Mouse (Mus musculus) ES-Bruce4 (cell line): Measurements from ENCODE around the gene Dbnl.

Experiments
- CTCF ChIP-seq: IDR thresholded peaks from one replicate; pipeline ENCODE4 v1.8.1; 2011; ENCODE audit warnings: low read depth, low read length
- POLR2A ChIP-seq: IDR thresholded peaks from one replicate; pipeline ENCODE4 v1.8.1; 2011; ENCODE audit warnings: low read length; ENCODE audit not compliant: insufficient read depth

GRCm38 (mm10) chr11:5802457-5803217 lies 14.3 kb downstream of the Dbnl start:
- TF ChIP-seq POLR2A (no peak), CTCF (no peak)
